8 mouse cellular contexts compared by ENCODE assay signal in the genomic region with DNA sequence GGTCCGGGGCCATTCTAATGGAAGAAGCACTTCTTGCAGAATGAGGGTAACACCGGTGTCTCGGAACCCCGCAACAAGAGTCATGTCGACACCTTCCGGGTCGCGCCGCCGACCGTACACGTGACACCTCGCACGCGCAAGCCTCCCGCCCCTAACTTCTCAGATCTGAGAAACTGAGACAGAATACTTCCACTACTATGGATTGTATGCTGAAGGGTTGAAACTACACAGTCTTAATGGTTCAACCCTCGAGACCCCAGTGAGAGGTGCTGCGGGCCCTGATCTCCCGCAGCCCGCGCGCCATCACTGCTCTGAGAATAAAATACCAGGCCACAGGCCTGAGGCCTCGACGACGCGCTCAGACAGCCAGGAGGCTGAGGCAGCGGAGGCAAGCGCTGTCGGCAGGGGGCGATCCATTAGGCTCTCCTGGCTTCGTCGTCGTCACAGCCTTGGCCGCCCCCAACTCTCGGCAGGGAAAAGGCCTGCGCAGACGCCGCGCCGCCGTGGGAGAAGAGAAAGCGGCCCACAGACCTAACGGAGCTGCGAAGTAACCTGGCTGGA. TPM values are rescaled to one million over a fixed set of nuclear protein-coding genes. Genes with fewer than 3 reads are reported as not detected.
DNase-seq lines count a peak whose midpoint lies in the region; ATAC-seq and TF ChIP-seq lines count a peak whose summit lies in the region.

No protein-coding gene starts in this region.

- DNase-seq in CD4-positive, CD25-positive, alpha-beta regulatory T cell, adult 2 months (ENCODE audit: low read depth, low spot score), result peak; percentile 87
- DNase-seq in adrenal gland, postnatal 4 days (ENCODE audit: low spot score in 2 of 2), result peak; percentile 23 to 43
- DNase-seq in kidney, postnatal 14 days, result peak; percentile 73
- peak; percentile 66 for DNase-seq in liver, embryonic 13.5 days
- DNase-seq in natural killer cell, adult 2 months (ENCODE audit: low spot score in 2 of 2), result peak; percentile 65 to 72

- TF ChIP-seq CTCF in testis, adult 2 months (IDR thresholded peaks at IDR 0.05; ENCODE audit: control insufficient read depth, insufficient read depth, insufficient replicate concordance, low read depth, low read length), result 0 out of 2 replicates have a peak, but pooled peaks have one; percentile 2

- under 1% methylated on average over 44 of the region's 44 CpGs for WGBS in heart, embryonic 13.5 days
- under 1% methylated on average over 44 of the region's 44 CpGs for WGBS in liver, embryonic 13.5 days (ENCODE audit: insufficient replicate concordance)

- peak overlapping the region; percentile 96 for H3K27ac ChIP-seq in heart, embryonic 13.5 days (replicated peaks)
- H3K27ac ChIP-seq in liver, embryonic 13.5 days, result peak overlapping the region; percentile 89
- H3K27ac ChIP-seq in testis, adult 2 months (ENCODE audit: control insufficient read depth, insufficient read depth, low read depth, low read length), result peak overlapping the region; percentile 98

- TF ChIP-seq POLR2A in testis, adult 2 months (IDR thresholded peaks at IDR 0.05; ENCODE audit: control insufficient read depth, low read depth, low read length), result peak; percentile 25; the same call in 1 of the 2 replicates

- H3K9ac ChIP-seq in heart, embryonic 13.5 days, result peak overlapping the region; percentile 97
- peak overlapping the region; percentile 92 for H3K9ac ChIP-seq in liver, embryonic 13.5 days

- ATAC-seq in heart, embryonic 13.5 days (ENCODE audit: extremely low read depth, insufficient number of reproducible peaks, low FRiP score, low TSS enrichment), result peak; percentile 79
- peak; percentile 71 for ATAC-seq in liver, embryonic 13.5 days (ENCODE audit: low read depth)

- peak overlapping the region; percentile 96 for H3K4me2 ChIP-seq in heart, embryonic 13.5 days
- peak overlapping the region; percentile 95 for H3K4me2 ChIP-seq in liver, embryonic 13.5 days

- no peaks in the 10 kb centered on the region for H3K27me3 ChIP-seq in erythroblast, embryonic 14.5 days (ENCODE audit: control insufficient read depth)
- H3K27me3 ChIP-seq in heart, embryonic 13.5 days (replicated peaks), result no peaks in the 10 kb centered on the region
- no peaks in the 10 kb centered on the region for H3K27me3 ChIP-seq in liver, embryonic 13.5 days
- H3K27me3 ChIP-seq in testis, adult 2 months (ENCODE audit: control insufficient read depth, insufficient read depth, low read length), result no peaks in the 10 kb centered on the region

- peaks cover 87% of the 10 kb centered on the region for H3K36me3 ChIP-seq in erythroblast, embryonic 14.5 days (ENCODE audit: control insufficient read depth)
- peaks cover 8% of the 10 kb centered on the region; the same call in 1 of the 2 replicates for H3K36me3 ChIP-seq in heart, embryonic 13.5 days
- H3K36me3 ChIP-seq in liver, embryonic 13.5 days, result peaks cover 51% of the 10 kb centered on the region
- H3K36me3 ChIP-seq in testis, adult 2 months (ENCODE audit: control insufficient read depth, insufficient read depth, low read length), result no peaks in the 10 kb centered on the region

- no peaks in the 10 kb centered on the region for H3K9me3 ChIP-seq in erythroblast, embryonic 14.5 days (ENCODE audit: control insufficient read depth, low read length)
- no peaks in the 10 kb centered on the region for H3K9me3 ChIP-seq in heart, embryonic 13.5 days
- no peaks in the 10 kb centered on the region for H3K9me3 ChIP-seq in liver, embryonic 13.5 days (replicated peaks)

- H3K4me1 ChIP-seq in erythroblast, embryonic 14.5 days (ENCODE audit: control insufficient read depth), result peaks cover 59% of the 10 kb centered on the region
- peaks cover 49% of the 10 kb centered on the region for H3K4me1 ChIP-seq in heart, embryonic 13.5 days
- H3K4me1 ChIP-seq in liver, embryonic 13.5 days (replicated peaks), result peaks cover 53% of the 10 kb centered on the region
- no peaks in the 10 kb centered on the region; the same call in 1 of the 2 replicates for H3K4me1 ChIP-seq in testis, adult 2 months (ENCODE audit: control insufficient read depth, insufficient read depth, low read length)

- H3K4me3 ChIP-seq in erythroblast, embryonic 14.5 days (replicated peaks), result peak overlapping the region; percentile 68
- peak overlapping the region; percentile 88 for H3K4me3 ChIP-seq in heart, embryonic 13.5 days
- H3K4me3 ChIP-seq in liver, embryonic 13.5 days (replicated peaks), result peak overlapping the region; percentile 77
- H3K4me3 ChIP-seq in testis, adult 2 months (ENCODE audit: control insufficient read depth, low read depth, low read length), result peak overlapping the region; percentile 98

RNA-seq across cellular contexts. Expression of a gene that starts 1.9 kb away (rescaled TPM):
- total RNA-seq in adrenal gland, postnatal 4 days (2021), result 100 to 1,000 TPM; 197 to 237 TPM
- 33.0 and 43.0 TPM in 2 replicates for polyA plus RNA-seq in erythroblast, embryonic 14.5 days (2012)
- polyA plus RNA-seq in heart, embryonic 13.5 days (2015; fragmentation: Nextera tagmentation; extraction: Ambion mirVana), result 190 and 194 TPM in 2 replicates
- polyA plus RNA-seq in liver, embryonic 13.5 days (2015; fragmentation: Nextera tagmentation; extraction: Ambion mirVana), result 160 and 237 TPM in 2 replicates
- polyA plus RNA-seq in testis, adult 2 months (2012; rRNA removed), result 75.6 and 92.2 TPM in 2 replicates

RNA-seq across cellular contexts. Expression of a gene that starts 33.7 kb away (rescaled TPM):
- 10 to 100 TPM; 85.4 to 85.6 TPM for total RNA-seq in adrenal gland, postnatal 4 days (2021)
- 80.5 and 112 TPM in 2 replicates for polyA plus RNA-seq in erythroblast, embryonic 14.5 days (2012)
- 77.3 and 83.7 TPM in 2 replicates for polyA plus RNA-seq in heart, embryonic 13.5 days (2015; fragmentation: Nextera tagmentation; extraction: Ambion mirVana)
- polyA plus RNA-seq in liver, embryonic 13.5 days (2015; fragmentation: Nextera tagmentation; extraction: Ambion mirVana), result 214 and 231 TPM in 2 replicates
- 92.4 and 96.3 TPM in 2 replicates for polyA plus RNA-seq in testis, adult 2 months (2012; rRNA removed)

RNA-seq across cellular contexts. Expression of a gene that starts 46.9 kb away (rescaled TPM):
- 1 to 10 TPM; 2.5 to 2.6 TPM for total RNA-seq in adrenal gland, postnatal 4 days (2021)
- 0.09 and 0.12 TPM in 2 replicates for polyA plus RNA-seq in erythroblast, embryonic 14.5 days (2012)
- 0.56 and 0.64 TPM in 2 replicates for polyA plus RNA-seq in heart, embryonic 13.5 days (2015; fragmentation: Nextera tagmentation; extraction: Ambion mirVana)
- 0.63 and 0.76 TPM in 2 replicates for polyA plus RNA-seq in liver, embryonic 13.5 days (2015; fragmentation: Nextera tagmentation; extraction: Ambion mirVana)
- 0.25 and 0.33 TPM in 2 replicates for polyA plus RNA-seq in testis, adult 2 months (2012; rRNA removed)

RNA-seq across cellular contexts. Expression of a gene that starts 55.9 kb away (rescaled TPM):
- 10 to 100 TPM; 66.6 to 67.1 TPM for total RNA-seq in adrenal gland, postnatal 4 days (2021)
- polyA plus RNA-seq in erythroblast, embryonic 14.5 days (2012), result 14.9 and 17.2 TPM in 2 replicates
- 30.7 and 32.1 TPM in 2 replicates for polyA plus RNA-seq in heart, embryonic 13.5 days (2015; fragmentation: Nextera tagmentation; extraction: Ambion mirVana)
- 22.2 and 24.2 TPM in 2 replicates for polyA plus RNA-seq in liver, embryonic 13.5 days (2015; fragmentation: Nextera tagmentation; extraction: Ambion mirVana)
- polyA plus RNA-seq in testis, adult 2 months (2012; rRNA removed), result 33.0 and 33.9 TPM in 2 replicates

Comparison
In these comparisons a context has a peak if more than half of its experiments do, and no peak if none do; other contexts are left out.
1. Peak in every context shown above with its lines: DNase-seq, ATAC-seq, H3K4me3 ChIP-seq and H3K27ac ChIP-seq.
2. DNase-seq: peak in every context shown above with its lines; median percentile 87 in CD4-positive, CD25-positive, alpha-beta regulatory T cell, adult 2 months; 73 in kidney, postnatal 14 days; 68 in natural killer cell, adult 2 months; 66 in liver, embryonic 13.5 days; 33 in adrenal gland, postnatal 4 days.